Mouse (Mus musculus): ENCODE results near the gene Wdr49. TPM values are rescaled to one million over a fixed set of nuclear protein-coding genes. Genes with fewer than 3 reads are reported as not detected.

The Wdr49 gene
- polyA plus RNA-seq, 1 experiment from 2014 or later = not detected

DNA sequence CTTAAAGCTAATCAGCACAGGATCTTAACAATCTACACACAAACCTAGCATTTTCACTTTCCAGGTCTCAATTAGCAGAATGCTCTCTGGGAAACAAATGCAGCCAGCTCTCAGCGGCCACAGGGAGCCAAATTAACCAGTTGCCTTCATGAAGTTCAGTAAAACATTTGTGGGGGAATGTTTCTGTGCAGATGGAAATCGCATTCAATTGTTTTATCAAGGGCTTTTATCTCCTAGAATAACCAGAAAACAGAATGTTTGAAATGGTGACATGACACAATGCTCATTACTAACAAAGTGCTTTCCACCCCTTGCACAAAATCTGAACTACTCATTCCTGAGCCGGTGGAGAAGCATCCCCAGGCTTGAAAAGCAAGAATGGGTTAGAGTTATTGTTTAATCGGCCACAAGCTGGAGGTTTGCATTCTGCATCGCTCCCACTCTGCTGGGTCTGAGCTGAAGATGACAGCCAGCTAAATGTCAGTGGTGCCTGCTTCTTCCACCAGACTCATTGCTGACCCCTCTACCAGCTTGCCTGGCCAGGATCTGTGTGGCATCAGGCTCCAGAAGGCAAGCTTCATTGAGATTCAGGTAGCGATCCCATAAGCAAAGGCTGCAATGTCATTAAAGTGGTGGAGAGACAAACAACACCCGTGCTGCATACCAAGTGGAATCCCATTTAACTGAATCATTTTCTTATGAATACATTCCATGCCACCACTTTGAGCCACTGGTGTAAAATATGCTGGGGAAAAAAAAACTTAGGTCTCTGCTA lies 86.6 kb downstream of the Wdr49 start:
- Histone ChIP-seq H3K9me3 (ENCODE audit: low read length) (no peaks in the 10 kb centered on the region), H3K4me3 (ENCODE audit: low read depth, low read length) (no peak overlapping the region), H3K4me2 (replicated peaks; ENCODE audit: low read depth, low read length) (no peak overlapping the region), H3K4me1 (ENCODE audit: insufficient read depth, low read depth, low read length) (no peaks in the 10 kb centered on the region), H3K27ac (ENCODE audit: low read length) (no peak overlapping the region), H3K27me3 (replicated peaks; ENCODE audit: insufficient read depth, low read length) (no peaks in the 10 kb centered on the region), H3K9ac (replicated peaks; ENCODE audit: low read depth) (no peak overlapping the region), H3K36me3 (ENCODE audit: insufficient read depth, low read length) (no peaks in the 10 kb centered on the region)
- 60% methylated on average over 7 of the region's 7 CpGs for WGBS
- TF ChIP-seq EP300 (IDR thresholded peaks at IDR 0.05) = peak; percentile 60; the same call in 1 of the 2 replicates
- no peak for TF ChIP-seq CTCF (IDR thresholded peaks at IDR 0.05)
- DNase-seq (ENCODE audit: low spot score) = peak; percentile 24
- no peak for ATAC-seq

DNA sequence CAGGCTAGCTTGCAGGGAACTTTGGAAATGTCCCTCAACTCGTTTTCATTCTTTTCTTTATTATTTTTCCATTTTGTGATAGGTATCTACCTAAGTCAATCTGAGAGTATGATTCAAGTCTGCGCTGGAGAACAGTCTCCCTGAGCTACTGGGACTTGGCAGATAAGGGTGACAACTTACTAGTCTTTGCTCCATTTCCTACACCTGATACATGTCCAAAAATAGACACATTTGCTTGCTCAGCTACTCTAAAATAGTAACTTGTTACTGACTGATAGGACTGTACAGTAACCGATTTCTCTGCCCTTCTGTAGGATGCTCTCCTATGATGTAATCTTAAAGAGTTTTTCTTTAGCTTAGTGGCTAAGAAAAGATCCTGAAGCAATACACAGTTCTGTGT lies 87.5 kb downstream of the Wdr49 start:
- Histone ChIP-seq H3K4me2 (replicated peaks; ENCODE audit: low read depth, low read length) (no peak overlapping the region), H3K9me3 (ENCODE audit: low read length) (no peaks in the 10 kb centered on the region), H3K4me3 (ENCODE audit: low read depth, low read length) (no peak overlapping the region), H3K4me1 (ENCODE audit: insufficient read depth, low read depth, low read length) (no peaks in the 10 kb centered on the region), H3K27me3 (replicated peaks; ENCODE audit: insufficient read depth, low read length) (no peaks in the 10 kb centered on the region), H3K9ac (replicated peaks; ENCODE audit: low read depth) (no peak overlapping the region), H3K36me3 (ENCODE audit: insufficient read depth, low read length) (no peaks in the 10 kb centered on the region), H3K27ac (ENCODE audit: low read length) (no peak overlapping the region)
- ATAC-seq (no peak), DNase-seq (ENCODE audit: low spot score) (no peak)
- TF ChIP-seq EP300 (IDR thresholded peaks at IDR 0.05) (no peak), CTCF (IDR thresholded peaks at IDR 0.05) (no peak)
- WGBS = 58% methylated on average over 3 of the region's 3 CpGs

DNA sequence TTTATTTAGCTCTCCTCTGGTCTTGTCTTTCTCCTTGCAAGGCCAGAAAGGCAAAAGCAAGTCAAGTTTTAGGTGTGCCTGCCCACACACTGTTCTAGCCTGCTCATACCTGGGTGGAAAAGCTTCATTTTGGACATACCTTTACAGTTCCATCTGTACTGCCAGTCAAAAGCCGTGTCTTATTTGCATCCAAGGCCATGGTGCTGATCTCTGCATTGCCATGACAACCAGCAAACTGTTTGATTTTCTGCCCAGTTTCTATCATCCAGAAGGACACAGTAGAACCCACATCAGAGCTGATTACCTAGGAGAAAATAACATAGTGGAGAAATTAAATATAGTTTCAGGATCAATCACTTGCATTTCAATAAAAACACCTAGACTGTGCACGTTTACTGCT lies 100.2 kb downstream of the Wdr49 start:
- Histone ChIP-seq H3K4me3 (ENCODE audit: low read depth, low read length) (no peak overlapping the region), H3K36me3 (ENCODE audit: insufficient read depth, low read length) (no peaks in the 10 kb centered on the region), H3K9me3 (ENCODE audit: low read length) (no peaks in the 10 kb centered on the region), H3K4me1 (ENCODE audit: insufficient read depth, low read depth, low read length) (no peaks in the 10 kb centered on the region), H3K4me2 (replicated peaks; ENCODE audit: low read depth, low read length) (no peak overlapping the region), H3K27me3 (replicated peaks; ENCODE audit: insufficient read depth, low read length) (no peaks in the 10 kb centered on the region), H3K9ac (replicated peaks; ENCODE audit: low read depth) (no peak overlapping the region), H3K27ac (ENCODE audit: low read length) (no peak overlapping the region)
- DNase-seq (ENCODE audit: low spot score) (no peak), ATAC-seq (no peak)
- no peak for TF ChIP-seq CTCF (IDR thresholded peaks at IDR 0.05)
- TF ChIP-seq EP300 (IDR thresholded peaks at IDR 0.05) = no peak
- 51% methylated on average over 2 of the region's 2 CpGs for WGBS

DNA sequence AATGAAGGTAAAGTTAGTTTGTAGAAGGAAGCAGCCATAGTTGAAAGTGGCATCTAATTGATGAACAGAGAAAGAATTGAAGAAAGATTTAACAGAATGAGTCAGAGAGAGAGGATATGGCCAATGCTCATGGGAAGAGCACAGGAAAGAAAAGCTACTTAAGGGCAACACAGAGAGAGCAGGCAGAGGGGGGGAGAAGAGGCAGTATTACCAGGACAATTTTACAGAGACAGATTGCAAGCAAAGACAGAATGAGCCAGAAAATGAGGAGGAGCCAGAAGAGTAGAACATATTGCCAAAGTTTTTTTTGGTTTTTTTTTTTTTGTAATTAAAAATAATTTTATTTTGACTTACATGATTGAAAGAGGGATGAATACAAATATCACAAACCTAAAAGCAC lies 128.0 kb downstream of the Wdr49 start:
- no peak for DNase-seq (ENCODE audit: low spot score)
- Histone ChIP-seq H3K36me3 (ENCODE audit: insufficient read depth, low read length) (no peaks in the 10 kb centered on the region), H3K4me1 (ENCODE audit: insufficient read depth, low read depth, low read length) (no peaks in the 10 kb centered on the region), H3K4me2 (replicated peaks; ENCODE audit: low read depth, low read length) (no peak overlapping the region), H3K9ac (replicated peaks; ENCODE audit: low read depth) (no peak overlapping the region), H3K27me3 (replicated peaks; ENCODE audit: insufficient read depth, low read length) (no peaks in the 10 kb centered on the region), H3K9me3 (ENCODE audit: low read length) (no peaks in the 10 kb centered on the region), H3K27ac (ENCODE audit: low read length) (no peak overlapping the region), H3K4me3 (ENCODE audit: low read depth, low read length) (no peak overlapping the region)
- ATAC-seq = no peak
- TF ChIP-seq EP300 (IDR thresholded peaks at IDR 0.05) (no peak), CTCF (IDR thresholded peaks at IDR 0.05) (no peak)

DNA sequence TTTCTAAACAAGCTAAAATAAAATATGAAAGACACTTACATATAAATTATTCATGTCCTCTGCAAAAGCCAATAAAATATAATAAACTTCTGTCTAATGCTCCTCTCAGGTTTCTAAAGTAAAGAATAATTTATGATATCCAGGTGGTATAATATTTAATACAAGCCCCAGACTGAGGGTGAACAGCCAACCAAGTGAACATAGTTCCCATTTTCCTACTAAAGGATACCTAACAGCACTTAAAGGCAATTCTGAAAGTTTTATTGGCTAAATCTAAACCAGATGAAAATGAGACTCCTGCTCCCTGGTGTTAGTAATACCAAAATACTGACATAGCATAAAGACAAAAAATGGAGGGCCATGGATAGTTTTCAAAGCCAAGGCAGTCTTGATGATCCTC lies 144.8 kb downstream of the Wdr49 start:
- no peaks in the 10 kb centered on the region for H3K4me1 ChIP-seq (ENCODE audit: insufficient read depth, low read depth, low read length)
- ATAC-seq (no peak), DNase-seq (ENCODE audit: low spot score) (no peak)
- no peak for TF ChIP-seq CTCF (IDR thresholded peaks at IDR 0.05)
- TF ChIP-seq EP300 (IDR thresholded peaks at IDR 0.05) = no peak
- H3K9me3 ChIP-seq (ENCODE audit: low read length) = no peaks in the 10 kb centered on the region
- H3K4me3 ChIP-seq (ENCODE audit: low read depth, low read length) = no peak overlapping the region
- H3K4me2 ChIP-seq (replicated peaks; ENCODE audit: low read depth, low read length) = no peak overlapping the region
- H3K27ac ChIP-seq (ENCODE audit: low read length) = no peak overlapping the region
- H3K9ac ChIP-seq (replicated peaks; ENCODE audit: low read depth) = no peak overlapping the region
- H3K27me3 ChIP-seq (replicated peaks; ENCODE audit: insufficient read depth, low read length) = no peaks in the 10 kb centered on the region
- H3K36me3 ChIP-seq (ENCODE audit: insufficient read depth, low read length) = no peaks in the 10 kb centered on the region

DNA sequence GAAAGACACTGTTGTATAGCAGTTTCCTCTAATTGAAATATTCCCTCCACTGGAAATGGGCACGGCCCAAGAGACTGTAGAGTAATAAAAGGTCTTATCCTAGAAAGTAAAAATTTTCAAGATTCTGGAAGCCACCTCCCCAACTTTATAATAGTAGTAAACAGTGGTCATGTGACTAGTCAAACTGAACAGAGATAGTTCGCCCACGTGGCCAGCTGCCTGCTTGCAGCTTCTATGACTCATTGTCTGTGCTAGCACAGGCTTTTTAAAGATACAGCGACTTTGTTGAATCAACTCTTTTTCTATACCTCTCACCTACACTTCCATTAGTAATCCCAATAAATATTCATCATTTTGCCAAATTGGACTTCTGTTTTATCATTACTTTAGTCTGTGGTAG lies 161.0 kb downstream of the Wdr49 start:
- H3K9me3 ChIP-seq (ENCODE audit: low read length) = no peaks in the 10 kb centered on the region
- WGBS = 71% methylated on average over 4 of the region's 4 CpGs

More for the DNA sequence above, 161.0 kb downstream of the Wdr49 start:
- no peak overlapping the region for H3K27ac ChIP-seq (ENCODE audit: low read length)
- no peaks in the 10 kb centered on the region for H3K27me3 ChIP-seq (replicated peaks; ENCODE audit: insufficient read depth, low read length)
- no peaks in the 10 kb centered on the region for H3K36me3 ChIP-seq (ENCODE audit: insufficient read depth, low read length)
- H3K4me2 ChIP-seq (replicated peaks; ENCODE audit: low read depth, low read length) = no peak overlapping the region
- no peaks in the 10 kb centered on the region for H3K4me1 ChIP-seq (ENCODE audit: insufficient read depth, low read depth, low read length)
- no peak for ATAC-seq
- H3K4me3 ChIP-seq (ENCODE audit: low read depth, low read length) = no peak overlapping the region
- no peak overlapping the region for H3K9ac ChIP-seq (replicated peaks; ENCODE audit: low read depth)
- no peak for DNase-seq (ENCODE audit: low spot score)
- TF ChIP-seq CTCF (IDR thresholded peaks at IDR 0.05) = no peak
- TF ChIP-seq EP300 (IDR thresholded peaks at IDR 0.05) = no peak

Data from lung, postnatal 0 days (tissue).